Mouse (Mus musculus): ENCODE data around the gene Setd6. TPM values are rescaled to one million over a fixed set of nuclear protein-coding genes. Genes with fewer than 3 reads are reported as not detected.

Gene Setd6
- total and polyA plus RNA-seq, 2 experiments from 2014 or later = 29.5 to 38.5 TPM

GRCm38 (mm10) chr8:95677591-95678023 is 38.1 kb upstream of the Setd6 start:
- Histone ChIP-seq H3K4me2 (ENCODE audit: low read depth, low read length) (peak overlapping the region; percentile 82), H3K4me1 (ENCODE audit: insufficient read depth, low read length) (no peaks in the 10 kb centered on the region), H3K9ac (replicated peaks; ENCODE audit: low read length) (peak overlapping the region; percentile 77), H3K9me3 (ENCODE audit: low read length) (no peaks in the 10 kb centered on the region), H3K27ac (peak overlapping the region; percentile 74), H3K27me3 (ENCODE audit: insufficient read depth, low read length) (no peaks in the 10 kb centered on the region; the same call in 1 of the 2 replicates), H3K4me3 (ENCODE audit: low read length) (peak overlapping the region; percentile 67), H3K36me3 (ENCODE audit: insufficient read depth, low read length) (no peaks in the 10 kb centered on the region)
- 1% methylated on average over 24 of the region's 48 CpGs for WGBS
- peak; percentile 61 for ATAC-seq
- peak; percentile 73 for DNase-seq (ENCODE audit: low spot score)
- no peak for TF ChIP-seq CTCF (IDR thresholded peaks at IDR 0.05; ENCODE audit: low read depth)

- Histone ChIP-seq H3K4me2 (ENCODE audit: low read depth, low read length) (peak overlapping the region; percentile 82), H3K4me1 (ENCODE audit: insufficient read depth, low read length) (no peaks in the 10 kb centered on the region), H3K4me3 (ENCODE audit: low read length) (peak overlapping the region; percentile 67), H3K27me3 (ENCODE audit: insufficient read depth, low read length) (no peaks in the 10 kb centered on the region; the same call in 1 of the 2 replicates), H3K27ac (peak overlapping the region; percentile 74), H3K9me3 (ENCODE audit: low read length) (no peaks in the 10 kb centered on the region), H3K9ac (replicated peaks; ENCODE audit: low read length) (peak overlapping the region; percentile 77), H3K36me3 (ENCODE audit: insufficient read depth, low read length) (no peaks in the 10 kb centered on the region)
- 1% methylated on average over 42 of the region's 70 CpGs for WGBS
- DNase-seq (ENCODE audit: low spot score) = peak; percentile 61
- ATAC-seq = peak; percentile 74
- TF ChIP-seq CTCF (IDR thresholded peaks at IDR 0.05; ENCODE audit: low read depth) = no peak
Measured at GRCm38 (mm10) chr8:95678024-95678611, 37.6 kb upstream of the Setd6 start.

- DNase-seq (ENCODE audit: low spot score) (no peak), ATAC-seq (no peak)
- no peak overlapping the region for H3K4me3 ChIP-seq (ENCODE audit: low read length)
- no peak overlapping the region for H3K9ac ChIP-seq (replicated peaks; ENCODE audit: low read length)
- no peak overlapping the region for H3K4me2 ChIP-seq (ENCODE audit: low read depth, low read length)
- WGBS = 62% methylated on average over 10 of the region's 10 CpGs
- H3K27me3 ChIP-seq (ENCODE audit: insufficient read depth, low read length) = no peaks in the 10 kb centered on the region
- no peaks in the 10 kb centered on the region for H3K36me3 ChIP-seq (ENCODE audit: insufficient read depth, low read length)
- H3K9me3 ChIP-seq (ENCODE audit: low read length) = no peaks in the 10 kb centered on the region
- H3K27ac ChIP-seq = no peak overlapping the region
- no peaks in the 10 kb centered on the region for H3K4me1 ChIP-seq (ENCODE audit: insufficient read depth, low read length)
- 0 out of 2 replicates have a peak, but pooled peaks have one; percentile 2 for TF ChIP-seq CTCF (IDR thresholded peaks at IDR 0.05; ENCODE audit: low read depth)
Measured at GRCm38 (mm10) chr8:95688073-95688672, 27.5 kb upstream of the Setd6 start.

- H3K4me1 ChIP-seq (ENCODE audit: insufficient read depth, low read length) = peaks cover 7% of the 10 kb centered on the region; the same call in 1 of the 2 replicates
- no peak overlapping the region for H3K9ac ChIP-seq (replicated peaks; ENCODE audit: low read length)
- no peaks in the 10 kb centered on the region for H3K27me3 ChIP-seq (ENCODE audit: insufficient read depth, low read length)
- H3K4me3 ChIP-seq (ENCODE audit: low read length) = no peak overlapping the region
- no peak overlapping the region for H3K4me2 ChIP-seq (ENCODE audit: low read depth, low read length)
- no peaks in the 10 kb centered on the region for H3K9me3 ChIP-seq (ENCODE audit: low read length)
- DNase-seq (ENCODE audit: low spot score) (no peak), ATAC-seq (no peak)
- no peak for TF ChIP-seq CTCF (IDR thresholded peaks at IDR 0.05; ENCODE audit: low read depth)
- H3K36me3 ChIP-seq (ENCODE audit: insufficient read depth, low read length) = no peaks in the 10 kb centered on the region
- H3K27ac ChIP-seq = no peak overlapping the region
- WGBS = 81% methylated on average over 13 of the region's 13 CpGs
Measured at GRCm38 (mm10) chr8:95690929-95691541, 24.6 kb upstream of the Setd6 start.

GRCm38 (mm10) chr8:95694631-95695030 is 21.1 kb upstream of the Setd6 start:
- TF ChIP-seq CTCF (IDR thresholded peaks at IDR 0.05; ENCODE audit: low read depth) = no peak
- DNase-seq (ENCODE audit: low spot score) (no peak), ATAC-seq (no peak)
- no peaks in the 10 kb centered on the region for H3K36me3 ChIP-seq (ENCODE audit: insufficient read depth, low read length)
- H3K4me3 ChIP-seq (ENCODE audit: low read length) = no peak overlapping the region
- H3K27ac ChIP-seq = no peak overlapping the region
- H3K4me1 ChIP-seq (ENCODE audit: insufficient read depth, low read length) = peaks cover 7% of the 10 kb centered on the region; the same call in 1 of the 2 replicates
- no peak overlapping the region; the same call in 1 of the 2 replicates for H3K9ac ChIP-seq (replicated peaks; ENCODE audit: low read length)
- no peaks in the 10 kb centered on the region for H3K27me3 ChIP-seq (ENCODE audit: insufficient read depth, low read length)
- no peaks in the 10 kb centered on the region for H3K9me3 ChIP-seq (ENCODE audit: low read length)
- 17% methylated on average over 6 of the region's 6 CpGs for WGBS
- H3K4me2 ChIP-seq (ENCODE audit: low read depth, low read length) = no peak overlapping the region

GRCm38 (mm10) chr8:95696661-95697060 is 19.0 kb upstream of the Setd6 start:
- Histone ChIP-seq H3K9ac (replicated peaks; ENCODE audit: low read length) (no peak overlapping the region), H3K9me3 (ENCODE audit: low read length) (no peaks in the 10 kb centered on the region), H3K4me1 (ENCODE audit: insufficient read depth, low read length) (peaks cover 16% of the 10 kb centered on the region), H3K27me3 (ENCODE audit: insufficient read depth, low read length) (no peaks in the 10 kb centered on the region), H3K4me2 (ENCODE audit: low read depth, low read length) (peak overlapping the region; percentile 30; the same call in 1 of the 2 replicates), H3K27ac (0 out of 2 replicates have a peak overlapping the region, but pooled peaks have one; percentile 0), H3K36me3 (ENCODE audit: insufficient read depth, low read length) (no peaks in the 10 kb centered on the region), H3K4me3 (ENCODE audit: low read length) (no peak overlapping the region)
- 60% methylated on average over 7 of the region's 8 CpGs for WGBS
- no peak for ATAC-seq
- TF ChIP-seq CTCF (IDR thresholded peaks at IDR 0.05; ENCODE audit: low read depth) = no peak
- DNase-seq (ENCODE audit: low spot score) = no peak

Measured in hindbrain, postnatal 0 days (tissue).